Mouse (Mus musculus) midbrain, embryonic 15.5 days (tissue): Measurements from ENCODE around the gene Kcnn4. TPM values are rescaled to one million over a fixed set of nuclear protein-coding genes. Genes with fewer than 3 reads are reported as not detected.

ENCODE experiments used
- ATAC-seq: fragments of 200-750 bp; cut with Nextera tagmentation; replicated peaks from 2 replicates; pipeline ENCODE4 v1.8.0; 2017; ENCODE audit warnings: moderate TSS enrichment
- H3K27ac ChIP-seq: fragments of 300-500 bp; sonication (generic); 2 replicates; pipeline ENCODE4 v1.5.1; 2015; ENCODE audit warnings: mild to moderate bottlenecking, inconsistent platforms
- H3K27me3 ChIP-seq: fragments of 300-500 bp; sonication (generic); replicated peaks from 2 replicates; pipeline ENCODE4 v1.6.1; 2015; ENCODE audit warnings: inconsistent platforms
- H3K36me3 ChIP-seq: fragments of 300-500 bp; sonication (generic); replicated peaks from 2 replicates; pipeline ENCODE4 v1.6.1; 2015; ENCODE audit warnings: inconsistent platforms
- H3K4me1 ChIP-seq: fragments of 300-500 bp; sonication (generic); 2 replicates; pipeline ENCODE4 v1.6.1; 2015; ENCODE audit warnings: inconsistent platforms
- H3K4me2 ChIP-seq: fragments of 300-500 bp; sonication (generic); 2 replicates; pipeline ENCODE4 v1.6.1; 2015; ENCODE audit warnings: inconsistent platforms, mild to moderate bottlenecking, moderate library complexity
- H3K4me3 ChIP-seq: fragments of 300-500 bp; sonication (generic); 2 replicates; pipeline ENCODE4 v1.5.1; 2015; ENCODE audit warnings: mild to moderate bottlenecking, inconsistent platforms
- H3K9ac ChIP-seq: fragments of 300-500 bp; sonication (generic); 2 replicates; pipeline ENCODE4 v1.6.1; 2015; ENCODE audit warnings: mild to moderate bottlenecking, inconsistent platforms
- H3K9me3 ChIP-seq: fragments of 300-500 bp; sonication (generic); 2 replicates; pipeline ENCODE4 v1.6.1; 2016; ENCODE audit warnings: inconsistent platforms
- WGBS: fragments of 180-500 bp; shearing (Covaris S2); methylation state at CpG from one replicate; pipeline ENCODE4 v1.1.7; 2015; ENCODE audit warnings: mixed read lengths; 5-methylcytosine and 5-hydroxymethylcytosine counted together
- polyA plus RNA-seq: library from polyadenylated mRNA; unstranded; fragments of >200 nt; fragmentation: Nextera tagmentation; extraction: Ambion mirVana; gene quantifications from 2 replicates; pipeline ENCODE4 v1.2.1, GENCODE M21; 2015

The Kcnn4 gene
- 0.92 and 1.1 TPM in 2 replicates for polyA plus RNA-seq

DNA sequence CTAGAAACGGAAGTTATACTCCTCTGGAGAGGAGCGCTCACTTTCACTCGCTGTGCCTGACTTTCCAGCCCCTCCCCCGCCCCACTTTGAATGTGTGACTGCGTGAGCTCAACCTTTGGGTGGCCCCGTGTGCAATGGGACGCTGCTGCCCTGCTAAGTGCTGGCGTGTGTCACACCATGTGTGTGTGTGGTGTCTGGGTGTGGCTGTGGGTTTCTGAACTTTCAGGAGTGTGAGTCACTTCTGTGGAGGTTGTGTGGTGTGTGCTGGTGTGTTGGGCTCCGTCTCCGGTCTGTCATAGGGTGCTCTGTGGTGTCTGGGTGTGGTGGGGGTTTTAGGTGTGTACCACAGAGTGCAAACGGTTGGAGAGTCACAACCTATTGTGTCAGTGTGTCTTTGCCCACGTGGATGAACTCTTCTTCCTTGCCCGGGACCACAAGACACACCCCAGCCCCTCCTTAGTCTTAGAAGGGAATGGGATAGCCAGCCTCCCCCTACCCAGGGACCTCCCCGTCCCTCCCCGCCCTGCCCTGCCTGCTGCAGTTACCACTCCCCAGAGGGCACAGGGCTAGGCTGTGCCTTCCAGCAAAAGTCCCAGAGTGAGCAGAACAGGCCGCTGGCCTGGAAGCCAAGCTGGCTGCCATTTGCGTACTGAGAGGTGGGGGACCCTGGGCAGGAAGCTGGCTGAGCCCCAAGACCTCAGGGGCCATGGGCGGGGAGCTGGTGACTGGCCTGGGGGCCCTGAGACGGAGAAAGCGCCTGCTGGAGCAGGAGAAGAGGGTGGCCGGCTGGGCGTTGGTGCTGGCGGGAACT is at the start of gene Kcnn4:
Gene Kcnn4, plus strand, starts transcription at position 533 of the 811 bp plus-strand sequence.
- Histone ChIP-seq H3K36me3 (no peaks in the 10 kb centered on the region), H3K9ac (no peak within 1 kb of the TSS), H3K4me1 (peaks cover 6% of the 10 kb centered on the region; the same call in 1 of the 2 replicates), H3K9me3 (no peaks in the 10 kb centered on the region), H3K4me3 (no peak within 1 kb of the TSS), H3K27ac (no peak within 1 kb of the TSS), H3K27me3 (no peaks in the 10 kb centered on the region), H3K4me2 (no peak within 1 kb of the TSS)
- WGBS, result 49% methylated on average over 22 of the region's 23 CpGs
- no peak for ATAC-seq

DNA sequence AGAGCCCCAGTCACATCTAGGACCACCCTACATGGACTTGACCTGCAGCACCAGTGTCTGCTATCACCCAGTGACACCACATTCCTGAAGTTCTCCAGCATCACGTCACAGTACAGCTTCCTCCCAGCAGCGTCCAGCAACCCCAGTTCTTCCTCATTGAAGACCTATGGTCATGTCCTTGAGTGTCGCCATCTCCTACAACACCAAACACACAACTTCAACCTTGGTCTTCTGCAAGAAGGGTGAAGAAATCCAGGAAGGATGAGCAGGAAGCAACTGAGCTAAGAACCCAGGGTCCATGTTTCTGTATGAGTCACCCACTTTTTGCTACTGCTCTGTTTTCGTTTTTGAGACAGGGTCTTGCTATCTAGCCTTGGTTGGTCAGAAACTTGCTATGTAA is 47.5 kb upstream of the Kcnn4 start:
- H3K4me1 ChIP-seq, result peaks cover 13% of the 10 kb centered on the region
- H3K27ac ChIP-seq, result no peak overlapping the region
- H3K9me3 ChIP-seq, result no peaks in the 10 kb centered on the region
- no peaks in the 10 kb centered on the region; the same call in 1 of the 2 replicates for H3K27me3 ChIP-seq
- ATAC-seq, result no peak
- no peaks in the 10 kb centered on the region for H3K36me3 ChIP-seq
- no peak overlapping the region for H3K4me3 ChIP-seq
- H3K9ac ChIP-seq, result no peak overlapping the region
- 80% methylated on average over 4 of the region's 4 CpGs for WGBS
- H3K4me2 ChIP-seq, result no peak overlapping the region

DNA sequence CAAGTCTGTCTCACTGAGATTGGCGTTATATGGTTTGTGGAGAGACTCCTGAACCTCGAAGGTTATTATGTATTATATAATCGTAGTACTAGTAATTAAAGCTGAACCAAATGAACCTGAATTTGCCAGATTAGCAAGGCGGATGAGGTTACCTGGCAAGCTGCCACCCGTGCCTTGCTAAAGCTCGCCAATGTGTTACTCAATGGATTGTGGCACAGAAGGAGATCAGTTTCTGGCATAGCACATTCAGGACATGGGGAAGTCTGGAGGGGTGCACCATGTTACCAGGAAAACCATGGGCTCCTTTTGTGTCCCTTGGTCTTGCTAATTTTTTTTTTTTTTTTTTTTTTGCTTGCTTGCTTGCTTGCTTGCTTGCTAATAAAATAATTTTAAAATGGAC is 44.9 kb upstream of the Kcnn4 start:
- Histone ChIP-seq H3K27me3 (no peaks in the 10 kb centered on the region), H3K36me3 (no peaks in the 10 kb centered on the region), H3K9ac (no peak overlapping the region), H3K9me3 (no peaks in the 10 kb centered on the region), H3K4me2 (peak overlapping the region; percentile 54), H3K4me1 (peaks cover 13% of the 10 kb centered on the region), H3K27ac (no peak overlapping the region), H3K4me3 (no peak overlapping the region)
- no peak for ATAC-seq
- WGBS, result 77% methylated on average over 6 of the region's 6 CpGs

DNA sequence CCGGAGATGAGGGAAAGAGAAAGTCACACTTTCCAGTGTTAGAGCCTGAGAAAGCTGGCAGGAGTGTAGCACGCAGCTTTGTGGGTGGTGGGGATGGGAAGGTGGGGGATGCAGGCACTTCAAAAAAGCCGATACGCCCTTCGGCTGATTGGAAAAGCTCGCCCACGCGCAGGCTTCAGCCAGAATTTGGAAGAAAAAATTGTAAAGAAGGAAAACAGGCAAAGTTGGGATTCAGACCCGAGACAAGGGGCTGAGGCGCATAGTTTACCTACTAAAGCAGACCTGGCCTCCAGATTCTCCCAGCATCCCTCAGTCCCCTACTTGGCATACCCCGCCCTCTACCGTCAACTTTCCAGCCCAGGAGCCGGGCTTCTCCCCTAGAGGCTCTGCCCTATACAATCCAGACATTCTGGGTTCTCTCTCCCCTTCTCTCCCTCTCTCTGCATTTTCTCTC is 44.4 kb upstream of the Kcnn4 start:
- Histone ChIP-seq H3K27ac (no peak overlapping the region; the same call in 1 of the 2 replicates), H3K9ac (0 out of 2 replicates have a peak overlapping the region, but pooled peaks have one; percentile 26)
- WGBS, result 3% methylated on average over 13 of the region's 13 CpGs

DNA sequence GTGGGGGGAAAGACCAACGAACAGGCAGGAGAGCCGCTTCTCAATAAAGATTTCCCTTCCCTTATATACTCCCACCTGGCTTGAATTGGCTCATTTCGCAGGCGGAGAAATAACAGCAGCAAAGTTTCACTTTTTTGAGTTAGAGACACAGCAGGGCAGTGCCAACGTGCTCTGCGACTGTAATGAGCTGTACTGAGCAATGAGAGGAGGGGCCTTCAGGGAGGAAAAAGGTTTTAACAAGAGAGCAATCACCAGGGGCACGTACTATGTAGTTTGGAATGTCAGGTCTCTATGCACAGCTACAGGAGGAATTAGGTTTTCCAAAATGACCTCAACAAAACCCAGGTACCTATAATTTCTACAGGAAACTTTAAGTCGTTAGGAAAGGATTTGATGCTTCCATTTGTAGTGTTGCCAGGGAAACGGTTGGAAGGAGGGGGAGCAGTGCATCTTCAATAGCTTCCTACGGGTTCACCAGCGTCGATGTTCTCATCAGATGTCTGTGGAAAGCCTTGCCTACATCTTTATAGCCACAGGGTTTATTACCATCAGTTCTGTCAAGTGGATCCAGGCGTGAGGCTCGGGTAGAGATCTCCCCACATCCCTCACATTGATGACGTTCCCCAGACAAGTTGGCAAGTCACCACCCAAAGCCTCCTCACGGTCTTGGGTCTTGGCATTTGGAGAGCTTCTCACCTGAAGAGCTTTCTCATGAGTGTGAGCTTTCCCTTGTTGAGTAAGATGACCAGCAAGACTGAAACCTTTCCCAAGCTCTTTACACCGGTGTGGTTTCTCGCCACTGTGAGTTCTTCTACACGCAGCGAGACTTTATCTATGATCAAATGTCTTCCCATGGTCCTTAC is 43.6 kb upstream of the Kcnn4 start:
- ATAC-seq, result peak; percentile 65; the same call in 1 of the 2 replicates
- Histone ChIP-seq H3K27me3 (no peaks in the 10 kb centered on the region), H3K27ac (no peak overlapping the region; the same call in 1 of the 2 replicates), H3K36me3 (no peaks in the 10 kb centered on the region), H3K4me2 (peak overlapping the region; percentile 54), H3K4me1 (peaks cover 13% of the 10 kb centered on the region), H3K4me3 (peak overlapping the region; percentile 30), H3K9me3 (no peaks in the 10 kb centered on the region), H3K9ac (0 out of 2 replicates have a peak overlapping the region, but pooled peaks have one; percentile 26)
- WGBS, result 38% methylated on average over 20 of the region's 20 CpGs

More for the DNA sequence above, 44.4 kb upstream of the Kcnn4 start:
- Histone ChIP-seq H3K4me1 (peaks cover 13% of the 10 kb centered on the region), H3K36me3 (no peaks in the 10 kb centered on the region), H3K4me3 (peak overlapping the region; percentile 30), H3K4me2 (peak overlapping the region; percentile 54), H3K27me3 (no peaks in the 10 kb centered on the region), H3K9me3 (no peaks in the 10 kb centered on the region)
- peak; percentile 56; the same call in 1 of the 2 replicates for ATAC-seq

DNA sequence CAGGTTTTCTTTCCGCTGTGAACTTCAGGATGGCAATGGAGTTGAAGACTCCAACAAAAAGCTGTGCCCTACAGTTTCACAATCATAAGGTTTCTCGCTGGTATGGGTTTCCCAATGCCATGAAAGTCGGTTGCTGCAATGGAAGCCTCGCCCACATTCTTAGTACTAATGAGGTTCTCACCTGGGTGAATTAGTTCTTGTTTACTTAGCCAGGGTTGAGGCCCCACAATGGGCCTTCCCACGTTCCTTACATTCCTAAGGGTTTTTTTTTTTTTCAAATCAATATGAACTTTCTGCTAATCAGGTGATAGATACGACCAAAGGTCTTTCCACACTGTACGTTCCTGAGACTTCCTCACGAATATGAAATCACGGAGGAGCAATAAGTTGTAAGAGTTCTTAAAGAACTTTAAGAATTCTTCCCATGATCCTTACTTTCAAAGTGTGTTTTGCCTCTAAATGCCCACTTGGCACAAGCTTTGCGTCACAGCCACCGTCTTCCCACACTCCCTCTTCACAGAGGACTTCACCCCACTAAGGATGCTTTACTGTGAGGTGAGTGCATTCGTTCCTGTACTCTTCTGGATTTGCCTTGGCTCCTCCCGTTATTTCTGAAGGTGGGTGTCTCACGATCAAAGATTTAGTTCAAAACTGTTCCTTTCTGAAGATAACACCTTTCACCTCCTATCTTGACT is 42.6 kb upstream of the Kcnn4 start:
- Histone ChIP-seq H3K36me3 (no peaks in the 10 kb centered on the region), H3K9me3 (no peaks in the 10 kb centered on the region), H3K4me1 (peaks cover 13% of the 10 kb centered on the region), H3K27ac (no peak overlapping the region), H3K4me3 (no peak overlapping the region), H3K27me3 (no peaks in the 10 kb centered on the region), H3K9ac (no peak overlapping the region), H3K4me2 (no peak overlapping the region)
- no peak for ATAC-seq
- WGBS, result 88% methylated on average over 14 of the region's 14 CpGs

DNA sequence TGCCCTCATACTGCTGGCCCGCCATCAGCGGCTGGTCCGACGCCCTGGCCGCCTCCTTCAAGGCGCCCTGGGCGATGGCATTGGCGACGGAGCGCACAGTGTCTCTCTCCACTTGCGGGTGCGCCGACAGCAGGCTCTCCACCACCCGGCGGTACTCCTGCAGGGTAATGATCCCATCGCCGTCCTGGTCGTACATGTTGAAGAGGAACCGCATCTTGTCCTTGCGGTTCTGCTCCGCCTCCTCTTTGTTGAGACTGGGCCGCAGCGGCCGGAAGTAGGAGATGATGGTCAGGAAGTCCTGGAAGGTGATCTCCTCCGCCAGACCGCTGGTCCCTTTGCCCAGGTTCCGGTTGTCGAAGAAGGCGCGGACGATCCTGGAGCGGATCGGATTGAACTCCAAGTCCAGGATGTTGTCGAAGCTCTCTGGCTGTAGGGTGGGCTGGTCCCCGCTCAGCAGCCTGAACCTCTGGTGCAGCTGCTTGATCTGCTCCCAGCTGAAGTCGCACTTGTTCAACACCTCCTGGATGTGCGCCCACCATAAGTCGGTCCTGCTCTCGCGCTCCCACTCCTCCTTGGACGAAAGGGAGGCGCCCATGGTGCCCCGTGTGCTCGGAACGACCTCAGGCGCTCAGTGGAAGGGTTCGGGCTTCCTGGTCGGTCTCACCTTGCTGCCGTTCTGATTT is 36.6 kb upstream of the Kcnn4 start, which contains the start of gene Tescl:
Gene Tescl, minus strand, starts transcription at position 633 of the 683 bp plus-strand sequence.
- Histone ChIP-seq H3K9ac (no peak within 1 kb of the TSS), H3K4me3 (no peak within 1 kb of the TSS), H3K4me2 (no peak within 1 kb of the TSS; the same call in 1 of the 2 replicates), H3K27me3 (peaks cover 13% of the 10 kb centered on the region; the same call in 1 of the 2 replicates), H3K9me3 (no peaks in the 10 kb centered on the region), H3K27ac (no peak within 1 kb of the TSS), H3K36me3 (no peaks in the 10 kb centered on the region), H3K4me1 (no peaks in the 10 kb centered on the region)
- 52% methylated on average over 49 of the region's 49 CpGs for WGBS
- ATAC-seq, result no peak

DNA sequence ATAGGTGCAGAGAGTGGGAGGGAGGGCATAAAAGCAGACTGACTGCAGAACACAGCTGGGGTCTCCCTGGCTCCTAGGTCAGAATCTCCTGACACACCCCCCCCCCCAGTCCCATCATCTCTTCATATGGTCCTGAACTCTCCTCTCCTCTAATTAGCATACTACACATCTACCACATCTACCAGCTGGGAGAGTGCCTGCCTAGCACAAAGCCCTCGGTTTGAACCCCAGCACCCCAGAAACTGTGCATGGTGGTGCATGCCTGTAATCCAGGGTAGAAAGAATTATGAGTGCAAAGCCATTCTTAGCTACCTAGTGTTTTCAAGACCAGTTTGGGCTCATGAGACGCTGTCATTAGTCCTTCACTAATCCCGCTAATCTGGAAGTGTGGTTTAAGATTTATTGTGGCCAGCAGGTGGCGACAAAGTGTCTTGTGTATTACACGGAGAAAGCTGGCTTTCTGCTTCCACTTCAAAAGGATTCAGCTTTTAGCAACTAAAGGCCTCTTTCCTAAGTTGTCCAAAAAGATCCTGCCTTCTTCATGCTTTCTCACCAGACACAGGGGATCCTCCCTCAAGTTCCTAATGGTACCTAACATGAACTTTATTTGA is 34.3 kb upstream of the Kcnn4 start:
- no peaks in the 10 kb centered on the region for H3K4me1 ChIP-seq
- no peak overlapping the region for H3K27ac ChIP-seq
- no peaks in the 10 kb centered on the region for H3K9me3 ChIP-seq
- no peak overlapping the region for H3K9ac ChIP-seq
- no peaks in the 10 kb centered on the region for H3K36me3 ChIP-seq
- WGBS, result 13% methylated on average over 5 of the region's 5 CpGs
- peak; percentile 39; the same call in 1 of the 2 replicates for ATAC-seq
- H3K4me3 ChIP-seq, result no peak overlapping the region
- no peak overlapping the region for H3K4me2 ChIP-seq
- H3K27me3 ChIP-seq, result peaks cover 13% of the 10 kb centered on the region; the same call in 1 of the 2 replicates

DNA sequence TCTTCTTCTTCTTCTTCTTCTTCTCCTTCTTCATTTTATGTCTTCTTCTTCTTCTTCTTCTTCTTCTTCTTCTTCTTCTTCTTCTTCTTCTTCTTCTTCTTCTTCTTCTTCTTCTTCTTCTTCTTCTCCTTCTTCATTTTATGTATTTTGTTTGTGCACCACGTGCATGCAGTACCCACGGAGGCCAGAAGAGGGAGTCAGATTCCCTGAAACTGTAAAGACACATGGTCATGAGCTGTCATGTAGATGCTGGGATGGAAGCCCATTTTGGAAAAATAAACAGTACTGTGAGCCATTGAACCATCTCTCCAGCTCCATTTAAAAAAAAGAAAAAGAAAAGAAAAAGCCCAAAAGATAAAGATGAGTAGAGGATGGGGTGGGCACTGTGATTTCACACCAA is 31.8 kb upstream of the Kcnn4 start:
- Histone ChIP-seq H3K9ac (no peak overlapping the region), H3K9me3 (no peaks in the 10 kb centered on the region), H3K27me3 (peaks cover 13% of the 10 kb centered on the region; the same call in 1 of the 2 replicates), H3K36me3 (no peaks in the 10 kb centered on the region), H3K4me1 (no peaks in the 10 kb centered on the region), H3K4me2 (no peak overlapping the region), H3K27ac (no peak overlapping the region), H3K4me3 (no peak overlapping the region)
- WGBS, result 46% methylated on average over 2 of the region's 2 CpGs
- ATAC-seq, result no peak

DNA sequence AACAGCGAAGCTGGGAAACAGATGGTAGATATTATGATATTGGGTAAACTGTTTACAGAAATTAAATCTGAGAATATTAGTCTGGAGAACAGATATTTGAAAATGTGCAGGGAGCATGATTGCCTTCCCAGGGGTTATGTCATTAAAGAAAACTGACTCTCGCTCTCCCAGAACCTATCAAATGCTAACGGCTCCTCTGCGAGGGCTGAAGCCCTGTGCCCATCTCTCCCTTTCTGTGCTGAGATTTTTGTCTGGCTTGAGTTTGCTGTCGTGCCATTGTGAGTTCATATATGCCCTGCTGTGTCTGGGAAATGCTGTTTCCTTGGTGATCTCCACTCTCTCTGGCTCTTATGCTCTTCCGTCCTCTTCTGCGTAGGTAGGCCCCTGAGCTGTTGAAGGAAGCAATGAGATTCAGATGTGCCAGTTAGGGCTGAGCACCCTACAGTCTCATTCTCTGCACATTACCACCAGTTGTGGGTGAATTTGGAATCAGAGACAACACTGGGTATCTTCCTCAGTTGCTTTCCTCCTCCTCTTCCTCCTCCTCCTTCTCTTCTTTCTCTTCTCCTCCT is 26.3 kb upstream of the Kcnn4 start:
- Histone ChIP-seq H3K27ac (no peak overlapping the region), H3K27me3 (no peaks in the 10 kb centered on the region), H3K9me3 (no peaks in the 10 kb centered on the region), H3K36me3 (no peaks in the 10 kb centered on the region), H3K4me1 (no peaks in the 10 kb centered on the region), H3K9ac (no peak overlapping the region), H3K4me3 (no peak overlapping the region), H3K4me2 (no peak overlapping the region)
- 66% methylated on average over 7 of the region's 7 CpGs for WGBS
- ATAC-seq, result no peak

DNA sequence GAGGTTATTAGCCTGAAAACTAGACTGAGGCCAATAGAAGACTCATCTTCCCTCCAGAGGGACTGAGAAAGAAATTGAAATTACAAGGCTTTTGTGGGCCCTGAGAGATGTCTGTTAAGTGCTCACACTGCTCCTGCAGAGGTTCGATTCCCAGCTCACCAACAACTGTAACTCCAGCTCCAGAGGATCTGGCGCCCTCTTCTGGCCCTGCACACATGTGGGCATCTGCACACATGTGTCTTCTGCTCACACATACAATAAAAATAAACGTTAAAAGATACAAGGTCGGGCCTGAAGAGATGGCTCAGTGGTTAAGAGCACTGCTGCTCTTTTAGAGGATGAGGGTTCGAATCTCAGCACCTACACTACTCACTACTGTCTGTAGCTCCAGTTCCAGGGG is 23.6 kb upstream of the Kcnn4 start:
- WGBS, result 70% methylated on average over 5 of the region's 5 CpGs
- H3K4me2 ChIP-seq, result no peak overlapping the region
- no peak overlapping the region for H3K27ac ChIP-seq
- H3K4me3 ChIP-seq, result no peak overlapping the region
- no peaks in the 10 kb centered on the region for H3K9me3 ChIP-seq
- no peak overlapping the region for H3K9ac ChIP-seq
- no peaks in the 10 kb centered on the region for H3K4me1 ChIP-seq
- ATAC-seq, result no peak
- H3K27me3 ChIP-seq, result no peaks in the 10 kb centered on the region
- no peaks in the 10 kb centered on the region for H3K36me3 ChIP-seq
